ENCODE assay signal across 27 mouse cellular contexts in genomic region chr5:92901870-92902269, GRCm38 (mm10).
DNase-seq lines count a peak whose midpoint lies in the region; ATAC-seq and TF ChIP-seq lines count a peak whose summit lies in the region.
"Had no signal": no experiment of that assay in that cellular context is flagged by ENCODE, and none has a peak within 500 bp of the region (broad histone marks: within the 10 kb centered on the region; RNA-seq: fewer than 3 reads in every experiment).

No protein-coding gene starts in this region.

- no peak for ATAC-seq in heart, embryonic 13.5 days (ENCODE audit: extremely low read depth, insufficient number of reproducible peaks, low FRiP score, low TSS enrichment)
- ATAC-seq in intestine, embryonic 15.5 days: no peak
- ATAC-seq in stomach, postnatal 0 days (ENCODE audit: low FRiP score, low TSS enrichment): no peak
- ATAC-seq: forebrain, embryonic 16.5 days; midbrain, embryonic 16.5 days; Patski had no signal

- no peaks in the 10 kb centered on the region for H3K9me3 ChIP-seq in heart, embryonic 13.5 days
- H3K9me3 ChIP-seq in intestine, embryonic 15.5 days: no peaks in the 10 kb centered on the region
- H3K9me3 ChIP-seq in stomach, postnatal 0 days (ENCODE audit: control insufficient read depth, low read length): no peaks in the 10 kb centered on the region
- H3K9me3 ChIP-seq: forebrain, embryonic 10.5 days; hindbrain, embryonic 15.5 days; limb, embryonic 15.5 days; liver, embryonic 15.5 days; neural tube, embryonic 13.5 days had no signal

- H3K9ac ChIP-seq in heart, embryonic 13.5 days: peak overlapping the region; percentile 10; the same call in 1 of the 2 replicates
- no peak overlapping the region for H3K9ac ChIP-seq in intestine, embryonic 15.5 days
- no peak overlapping the region for H3K9ac ChIP-seq in stomach, postnatal 0 days (ENCODE audit: low read length)
- H3K9ac ChIP-seq: hindbrain, embryonic 15.5 days; limb, embryonic 15.5 days; liver, embryonic 15.5 days; neural tube, embryonic 13.5 days had no signal

- no peak for TF ChIP-seq EP300 in stomach, postnatal 0 days (optimal IDR thresholded peaks at IDR 0.05)

- H3K4me2 ChIP-seq in heart, embryonic 13.5 days: no peak overlapping the region
- peak overlapping the region; percentile 29 for H3K4me2 ChIP-seq in intestine, embryonic 15.5 days (replicated peaks)
- H3K4me2 ChIP-seq in stomach, postnatal 0 days (replicated peaks; ENCODE audit: low read depth): no peak overlapping the region
- H3K4me2 ChIP-seq: hindbrain, embryonic 15.5 days; limb, embryonic 15.5 days; liver, embryonic 15.5 days; neural tube, embryonic 13.5 days had no signal

- DNase-seq in heart, postnatal 4 days: no peak
- DNase-seq in kidney, postnatal 25 days: peak; percentile 16 to 35
- no peak for DNase-seq in kidney, postnatal 14 days
- no peak for DNase-seq in stomach, postnatal 0 days (ENCODE audit: low spot score)
- no peak for DNase-seq in urinary bladder, postnatal 14 days (ENCODE audit: low spot score)
- DNase-seq: adrenal gland, postnatal 36 days; cerebellum, adult 11 months; cerebellum, adult 9-11 months; gastrocnemius, postnatal 14 days; kidney, adult 11 months; left cerebral cortex, postnatal 4 days; lung, postnatal 4 days; retina, postnatal 1 day; right cerebral cortex, postnatal 25 days; thymus, adult 2 months; thymus, postnatal 4 days had no signal

- H3K4me3 ChIP-seq in heart, embryonic 13.5 days: no peak overlapping the region
- H3K4me3 ChIP-seq in intestine, embryonic 15.5 days (replicated peaks): no peak overlapping the region
- H3K4me3 ChIP-seq in stomach, postnatal 0 days (ENCODE audit: low read depth, low read length): no peak overlapping the region
- H3K4me3 ChIP-seq: forebrain, embryonic 10.5 days; hindbrain, embryonic 15.5 days; limb, embryonic 15.5 days; liver, embryonic 15.5 days; myocyte; neural tube, embryonic 13.5 days had no signal

- TF ChIP-seq CTCF in stomach, postnatal 0 days (IDR thresholded peaks at IDR 0.05; ENCODE audit: low read depth): no peak

- peak overlapping the region; percentile 13; the same call in 1 of the 2 replicates for H3K27ac ChIP-seq in heart, embryonic 13.5 days (replicated peaks)
- H3K27ac ChIP-seq in intestine, embryonic 15.5 days: peak overlapping the region; percentile 55
- 0 out of 2 replicates have a peak overlapping the region, but pooled peaks have one; percentile 14 for H3K27ac ChIP-seq in stomach, postnatal 0 days (replicated peaks)
- H3K27ac ChIP-seq: forebrain, embryonic 10.5 days; hindbrain, embryonic 15.5 days; limb, embryonic 15.5 days; liver, embryonic 15.5 days; neural tube, embryonic 13.5 days had no signal

- H3K36me3 ChIP-seq in heart, embryonic 13.5 days: peaks cover 16% of the 10 kb centered on the region
- 0 out of 2 replicates have a peak, but pooled peaks cover 4% of the 10 kb centered on the region for H3K36me3 ChIP-seq in intestine, embryonic 15.5 days
- no peaks in the 10 kb centered on the region for H3K36me3 ChIP-seq in stomach, postnatal 0 days (ENCODE audit: control insufficient read depth, insufficient read depth, low read length)
- H3K36me3 ChIP-seq: hindbrain, embryonic 15.5 days; limb, embryonic 15.5 days; liver, embryonic 15.5 days; neural tube, embryonic 13.5 days had no signal

- peaks cover 79% of the 10 kb centered on the region for H3K4me1 ChIP-seq in heart, embryonic 13.5 days
- peaks cover 27% of the 10 kb centered on the region for H3K4me1 ChIP-seq in intestine, embryonic 15.5 days (replicated peaks)
- H3K4me1 ChIP-seq in stomach, postnatal 0 days (replicated peaks; ENCODE audit: control insufficient read depth, insufficient read depth): no peaks in the 10 kb centered on the region; the same call in 1 of the 2 replicates
- H3K4me1 ChIP-seq: liver, embryonic 15.5 days had no signal

- WGBS in heart, embryonic 13.5 days: 62% methylated on average over 7 of the region's 7 CpGs
- 40% methylated on average over 7 of the region's 7 CpGs for WGBS in intestine, embryonic 15.5 days
- 56% methylated on average over 7 of the region's 7 CpGs for WGBS in stomach, postnatal 0 days

- H3K27me3 ChIP-seq in heart, embryonic 13.5 days (replicated peaks): no peaks in the 10 kb centered on the region
- H3K27me3 ChIP-seq in intestine, embryonic 15.5 days (replicated peaks): no peaks in the 10 kb centered on the region
- no peaks in the 10 kb centered on the region for H3K27me3 ChIP-seq in stomach, postnatal 0 days (ENCODE audit: control insufficient read depth, insufficient read depth, low read length)
- H3K27me3 ChIP-seq: hindbrain, embryonic 15.5 days; limb, embryonic 15.5 days; neural tube, embryonic 13.5 days; Patski had no signal

Comparison
In these comparisons a context has a peak if more than half of its experiments do, and no peak if none do; other contexts are left out.
1. DNase-seq: peak in kidney, postnatal 25 days (2 of 2); none in heart, postnatal 4 days (single experiment), kidney, postnatal 14 days (single experiment), stomach, postnatal 0 days (single experiment) and urinary bladder, postnatal 14 days (single experiment).
2. Peak in every context shown above with its lines, with median percentiles within 50 percentile points of each other: H3K27ac ChIP-seq.